Mouse (Mus musculus) heart, adult 11 months (tissue): Measurements from ENCODE around the gene Rbm20.

Experiments used
- DNase-seq: peaks from one replicate; pipeline ENCODE4 v3.0.0; 2022

Gene Rbm20

GRCm38 (mm10) chr19:53724053-53724452 is 46.9 kb downstream of the Rbm20 start:
- no peak for DNase-seq

GRCm38 (mm10) chr19:53726340-53726739 is 49.2 kb downstream of the Rbm20 start:
- DNase-seq: peak; percentile 87

DNA sequence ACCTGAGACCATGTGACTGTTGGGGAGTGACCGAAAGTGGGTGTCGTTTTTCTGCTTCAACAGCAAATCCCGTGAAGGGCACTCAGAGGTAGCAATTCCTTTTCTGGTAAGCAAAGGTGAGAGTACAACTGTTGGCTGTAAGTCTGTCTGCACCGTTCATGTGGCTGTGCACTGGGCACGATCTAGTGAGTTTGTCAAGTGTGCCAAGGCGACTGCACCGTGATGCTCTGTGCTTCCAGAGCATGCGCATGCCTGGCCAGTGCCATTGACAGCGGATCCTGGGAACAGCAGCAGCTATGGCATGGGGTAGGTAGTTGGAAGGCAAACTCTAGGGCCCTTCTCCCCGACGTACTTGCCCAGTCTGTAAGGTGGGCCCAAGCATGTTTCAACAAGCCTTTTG is 49.6 kb downstream of the Rbm20 start:
- DNase-seq: peak; percentile 92

- no peak for DNase-seq
Measured at GRCm38 (mm10) chr19:53727277-53727676, 50.2 kb downstream of the Rbm20 start.

GRCm38 (mm10) chr19:53727886-53728669 is 51.0 kb downstream of the Rbm20 start:
- DNase-seq: peak; percentile 83

GRCm38 (mm10) chr19:53729919-53730318 is 52.8 kb downstream of the Rbm20 start:
- peak; percentile 98 for DNase-seq

- DNase-seq: no peak
Measured at GRCm38 (mm10) chr19:53731761-53732201, 54.7 kb downstream of the Rbm20 start.

- no peak for DNase-seq
Measured at GRCm38 (mm10) chr19:53734845-53735244, 57.7 kb downstream of the Rbm20 start.

DNA sequence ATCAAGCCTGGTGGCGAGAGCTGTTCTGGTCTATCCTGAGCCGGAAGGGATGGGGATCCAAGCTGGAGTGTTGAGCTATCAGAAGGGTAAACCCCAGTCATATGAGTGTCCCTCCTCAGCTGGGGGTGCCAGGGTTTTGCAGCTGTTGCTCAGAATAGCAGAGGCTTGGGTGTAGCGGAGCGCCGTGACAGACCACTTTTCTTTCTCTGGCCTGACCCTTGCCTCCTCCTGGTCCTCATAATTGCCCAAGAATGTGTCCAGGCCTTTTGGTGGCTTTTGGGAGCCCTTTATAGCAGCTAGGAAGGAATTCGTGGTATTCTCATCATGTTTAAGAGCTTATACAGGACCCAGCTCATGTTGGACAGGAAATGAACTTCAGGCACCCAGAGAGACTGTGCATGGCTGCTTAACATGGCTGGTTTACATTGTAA is 61.6 kb downstream of the Rbm20 start:
- DNase-seq: peak; percentile 90

DNA sequence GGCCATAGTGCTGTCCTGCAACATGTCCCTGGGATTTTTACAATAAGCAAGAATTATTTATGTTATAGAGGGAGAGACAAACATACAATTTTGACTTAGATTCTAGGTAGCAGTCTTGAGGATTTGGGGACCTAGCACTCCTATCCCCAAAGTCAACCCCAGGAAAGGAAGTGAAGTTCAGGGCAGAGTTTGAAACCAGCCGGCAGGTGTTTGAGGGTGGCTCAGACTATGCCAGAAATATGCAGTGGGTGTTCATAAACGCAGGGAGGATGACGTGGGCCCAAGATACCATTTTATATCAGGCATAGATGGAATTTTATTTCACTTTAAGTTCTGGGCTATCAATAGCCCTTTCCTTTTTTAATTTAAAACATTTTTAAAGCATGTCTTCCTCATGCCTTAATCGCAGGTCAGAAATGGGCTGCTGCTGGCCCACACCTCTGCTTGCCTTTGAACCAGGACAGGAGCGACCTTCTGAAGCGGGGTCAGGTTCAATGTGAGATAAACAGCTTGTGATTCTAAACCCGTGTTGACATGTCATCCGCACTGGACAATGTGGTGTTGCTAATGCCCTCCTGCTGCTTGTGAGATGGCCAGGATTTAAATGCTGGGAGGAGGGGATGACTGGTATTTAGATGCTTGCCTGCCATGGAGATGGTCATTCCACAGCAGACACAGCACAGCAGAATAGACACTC is 62.6 kb downstream of the Rbm20 start:
- DNase-seq: peak; percentile 91

GRCm38 (mm10) chr19:53740750-53741380 is 63.8 kb downstream of the Rbm20 start:
- no peak for DNase-seq

DNA sequence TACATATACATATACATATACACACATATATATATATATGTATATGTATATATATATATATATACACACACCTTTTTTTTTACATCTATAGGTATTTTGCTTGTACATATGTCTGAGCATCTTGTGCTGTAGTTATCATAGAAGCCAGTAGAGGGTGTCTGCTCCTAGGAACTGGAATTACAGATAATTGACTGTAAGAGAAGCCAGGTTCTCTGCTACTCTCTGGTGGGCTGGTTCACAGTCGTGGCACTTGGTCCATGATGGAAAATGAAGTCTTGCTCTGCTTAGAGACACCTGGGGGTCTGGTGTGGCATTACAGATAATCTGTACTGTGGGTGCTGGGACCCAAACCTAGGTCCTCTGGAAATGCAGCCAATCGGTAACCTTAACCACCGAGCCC is 64.8 kb downstream of the Rbm20 start:
- no peak for DNase-seq

DNA sequence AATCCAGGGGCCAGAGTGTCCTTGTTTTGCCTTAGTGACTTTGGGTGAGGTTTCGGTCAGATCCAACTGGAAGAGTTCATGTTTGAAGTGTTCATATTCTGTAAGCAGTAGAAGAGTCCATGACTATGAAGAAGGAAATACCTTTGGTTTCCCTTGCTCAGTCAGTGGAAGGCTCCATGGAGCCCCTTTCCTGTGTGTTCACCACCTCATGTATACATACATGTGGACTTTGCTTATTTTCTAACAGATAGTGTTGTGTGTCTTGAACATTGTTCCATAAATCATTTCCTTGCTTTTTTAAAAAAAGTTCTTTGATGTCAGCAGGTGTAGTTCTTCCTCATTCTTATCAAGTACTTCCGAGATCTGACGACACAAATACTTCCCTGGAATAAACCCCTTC is 68.2 kb downstream of the Rbm20 start:
- no peak for DNase-seq

- no peak for DNase-seq
Measured at GRCm38 (mm10) chr19:53746116-53746515, 69.0 kb downstream of the Rbm20 start.

- no peak for DNase-seq
Measured at GRCm38 (mm10) chr19:53748236-53748775, 71.2 kb downstream of the Rbm20 start.

- no peak for DNase-seq
Measured at GRCm38 (mm10) chr19:53749326-53749725, 72.2 kb downstream of the Rbm20 start.

GRCm38 (mm10) chr19:53751420-53752185 is 74.5 kb downstream of the Rbm20 start:
- peak; percentile 94 for DNase-seq

- peak; percentile 55 for DNase-seq
Measured at GRCm38 (mm10) chr19:53752993-53753392, 75.9 kb downstream of the Rbm20 start.

- DNase-seq: peak; percentile 97
Measured at GRCm38 (mm10) chr19:53754421-53754830, 77.3 kb downstream of the Rbm20 start.

DNA sequence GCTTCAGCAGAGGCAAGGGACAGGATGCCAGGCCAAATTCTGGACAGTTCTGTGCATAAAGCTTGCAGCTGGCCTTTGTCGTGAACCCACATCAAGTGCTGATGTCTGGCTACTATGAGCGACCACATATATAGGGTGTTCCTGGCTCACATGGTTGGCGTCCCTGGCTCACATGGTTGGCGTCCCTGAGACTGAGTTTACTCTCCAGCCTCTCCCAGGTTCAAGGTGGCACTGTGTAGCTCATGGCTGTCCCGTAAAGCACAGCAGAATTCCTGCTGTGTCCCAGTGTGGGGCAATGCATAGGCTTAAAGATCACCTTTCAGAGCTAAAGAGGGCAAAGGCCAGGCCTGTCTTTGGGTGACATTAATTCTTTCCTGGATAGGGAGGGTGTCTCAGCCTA is 78.2 kb downstream of the Rbm20 start:
- DNase-seq: peak; percentile 37

DNA sequence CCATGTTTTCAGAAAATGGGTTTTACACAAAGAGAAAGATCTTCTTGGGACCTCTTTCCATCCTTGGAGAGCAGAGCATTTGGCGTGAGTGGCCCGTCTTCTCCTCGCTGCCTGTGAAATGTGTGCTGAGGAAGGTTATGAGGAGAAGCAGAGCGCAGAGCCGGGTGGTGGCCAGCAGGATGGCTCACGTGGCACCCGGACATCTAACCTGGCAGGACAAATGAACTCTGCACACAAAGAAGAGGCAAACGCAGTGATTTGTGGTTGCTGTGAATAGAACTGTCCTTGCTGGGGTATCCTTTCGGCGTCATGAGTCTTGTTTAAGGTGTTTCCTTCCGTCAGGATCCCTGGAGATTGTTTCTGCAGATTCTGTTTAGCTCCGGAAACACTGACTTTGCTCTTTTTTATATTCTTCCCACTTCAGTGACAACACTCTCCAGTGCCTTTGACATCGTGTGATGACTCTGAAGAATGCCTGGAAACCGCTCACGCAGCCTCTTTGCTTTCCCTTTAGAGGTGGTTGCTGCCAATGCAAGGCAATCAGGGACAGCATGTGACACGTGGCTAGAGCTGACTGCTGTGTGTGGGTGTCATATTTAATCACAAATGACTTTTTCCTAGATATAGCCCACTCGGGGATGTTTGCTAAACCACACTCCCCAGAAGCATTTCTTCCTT is 80.5 kb downstream of the Rbm20 start:
- DNase-seq: peak; percentile 96

- peak; percentile 37 for DNase-seq
Measured at GRCm38 (mm10) chr19:53758881-53759418, 81.8 kb downstream of the Rbm20 start.
